Mouse (Mus musculus): Measurements from ENCODE around the gene Elmo1. TPM values are rescaled to one million over a fixed set of nuclear protein-coding genes. Genes with fewer than 3 reads are reported as not detected.

The Elmo1 gene
- total RNA-seq, 2 experiments from 2014 or later = 27.4 to 27.9 TPM

DNA sequence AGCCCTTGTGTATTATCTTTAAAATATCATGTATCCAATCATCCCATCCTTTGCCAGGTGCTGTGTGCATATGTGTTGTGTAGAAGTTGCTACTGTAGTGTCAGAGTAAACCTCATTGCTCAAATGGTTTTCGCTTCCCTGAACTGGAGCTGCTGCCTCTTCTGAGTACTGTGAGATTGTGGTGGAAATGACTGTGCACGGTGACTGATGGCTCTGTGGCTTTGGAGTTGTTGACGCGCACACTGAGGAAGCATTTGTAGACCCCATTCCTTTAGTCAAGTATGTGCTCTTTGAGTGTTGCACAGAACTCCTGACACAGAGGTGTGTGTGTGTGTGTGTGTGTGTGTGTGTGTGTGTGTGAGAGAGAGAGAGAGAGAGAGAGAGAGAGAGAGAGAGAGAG lies 166.2 kb downstream of the Elmo1 start:
- Histone ChIP-seq H3K4me3 (no peak overlapping the region), H3K27ac (no peak overlapping the region)
- DNase-seq (ENCODE audit: low spot score in 2 of 2) = no peak
- no peak for TF ChIP-seq CTCF (conservative IDR thresholded peaks at IDR 0.05)

DNA sequence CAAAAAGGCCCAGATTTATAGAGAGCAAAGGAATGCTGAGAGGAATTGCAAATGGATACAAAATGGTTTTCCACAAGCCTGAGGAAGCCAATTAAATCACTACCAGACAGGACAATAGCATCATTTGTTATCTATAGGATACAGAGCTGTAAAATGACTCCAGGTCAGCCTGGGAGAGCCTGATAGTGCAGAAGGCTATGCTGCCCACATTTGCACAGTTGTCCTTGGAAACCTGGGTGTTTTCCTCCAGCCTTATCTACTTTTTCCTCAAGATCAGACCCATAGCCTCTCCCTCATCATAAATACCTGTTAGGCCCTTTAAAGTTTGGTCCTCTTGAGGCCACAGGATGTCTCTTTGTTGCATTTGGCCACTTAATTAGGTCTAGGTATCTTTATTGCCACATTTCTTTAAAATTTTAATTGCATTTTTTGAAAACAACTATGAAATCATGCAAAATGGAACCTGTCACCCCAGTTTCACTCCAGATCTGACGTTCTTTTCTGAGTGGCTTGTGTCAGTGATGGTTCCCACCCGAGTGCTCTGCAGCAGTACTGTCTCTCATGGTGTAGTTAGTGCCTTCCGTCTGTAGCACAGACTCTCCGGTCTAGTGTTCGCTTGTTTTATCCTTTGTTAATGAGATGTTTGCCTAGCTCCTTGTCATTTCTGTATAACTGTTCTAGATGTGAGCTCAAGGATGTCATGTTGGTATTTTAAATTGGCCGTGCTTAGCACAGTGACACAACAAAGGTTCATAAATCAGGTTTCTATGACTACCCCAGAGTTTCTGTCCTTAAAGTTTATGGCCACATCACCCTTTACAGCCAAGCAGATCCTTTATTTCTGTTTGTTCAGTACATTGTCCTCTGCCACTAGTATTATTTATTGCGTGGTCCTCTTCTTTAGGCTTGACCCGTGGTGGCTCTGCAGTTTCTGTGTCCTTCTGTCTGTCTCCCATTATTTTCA lies 167.4 kb downstream of the Elmo1 start:
- H3K4me3 ChIP-seq = no peak overlapping the region
- no peak for TF ChIP-seq CTCF (conservative IDR thresholded peaks at IDR 0.05)
- no peak for DNase-seq (ENCODE audit: low spot score in 2 of 2)
- no peak overlapping the region for H3K27ac ChIP-seq

DNA sequence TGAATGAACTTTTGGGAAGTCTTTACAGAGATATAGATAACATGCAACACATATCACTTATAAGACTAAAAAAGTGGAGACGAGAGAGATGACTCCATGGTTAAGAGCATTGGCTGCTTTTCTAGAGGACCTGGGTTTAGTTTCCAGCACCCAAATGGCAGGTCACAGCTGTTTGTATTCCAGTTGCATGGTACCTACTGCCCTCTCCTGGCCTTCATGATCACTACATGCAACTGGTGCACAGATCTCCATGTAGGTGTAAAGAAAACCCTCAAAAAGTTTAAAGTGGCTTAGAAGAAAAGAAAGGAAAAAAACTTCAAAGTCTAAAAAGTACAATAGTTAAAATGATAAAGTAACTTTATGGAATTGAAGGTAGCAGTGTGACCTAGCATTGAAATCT lies 172.8 kb downstream of the Elmo1 start:
- DNase-seq (ENCODE audit: low spot score in 2 of 2) = no peak
- Histone ChIP-seq H3K27ac (no peak overlapping the region), H3K4me3 (no peak overlapping the region)
- peak; percentile 53 for TF ChIP-seq CTCF (conservative IDR thresholded peaks at IDR 0.05)

- peak in 1 of 2 experiments; percentile 23 for DNase-seq (ENCODE audit: low spot score in 2 of 2)
- no peak for TF ChIP-seq CTCF (conservative IDR thresholded peaks at IDR 0.05)
- Histone ChIP-seq H3K4me3 (no peak overlapping the region), H3K27ac (no peak overlapping the region)
Observed at GRCm38 (mm10) chr13:20270148-20270547, 179.8 kb downstream of the Elmo1 start.

DNA sequence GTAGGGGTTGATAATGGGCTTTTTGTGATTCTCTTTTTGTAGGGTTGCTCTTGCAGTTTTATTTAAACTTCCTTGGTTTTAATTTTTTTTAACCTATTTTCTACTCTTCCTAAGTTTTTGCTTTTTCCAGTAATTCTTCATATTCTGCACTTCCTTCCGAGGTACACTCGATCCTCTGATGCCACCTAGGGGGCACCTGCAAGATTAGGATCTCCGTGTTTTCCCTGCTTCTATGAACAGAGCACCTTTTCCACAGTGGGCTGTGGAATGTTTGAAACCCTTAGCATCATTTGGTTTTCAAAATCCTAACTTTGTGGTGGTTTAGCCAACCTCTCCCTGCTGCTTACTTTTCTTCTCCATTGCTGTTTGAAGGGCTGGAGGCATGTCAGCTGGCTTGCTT lies 181.4 kb downstream of the Elmo1 start:
- Histone ChIP-seq H3K27ac (no peak overlapping the region), H3K4me3 (no peak overlapping the region)
- DNase-seq (ENCODE audit: low spot score in 2 of 2) = peak in 1 of 2 experiments; percentile 37
- peak; percentile 80 for TF ChIP-seq CTCF (conservative IDR thresholded peaks at IDR 0.05)

GRCm38 (mm10) chr13:20272562-20272961 lies 182.2 kb downstream of the Elmo1 start:
- TF ChIP-seq CTCF (conservative IDR thresholded peaks at IDR 0.05) = peak; percentile 81
- Histone ChIP-seq H3K27ac (no peak overlapping the region), H3K4me3 (no peak overlapping the region)
- no peak for DNase-seq (ENCODE audit: low spot score in 2 of 2)

GRCm38 (mm10) chr13:20279889-20280288 lies 189.5 kb downstream of the Elmo1 start:
- TF ChIP-seq CTCF (conservative IDR thresholded peaks at IDR 0.05) = no peak
- no peak overlapping the region for H3K27ac ChIP-seq
- no peak for DNase-seq (ENCODE audit: low spot score in 2 of 2)
- no peak overlapping the region for H3K4me3 ChIP-seq

- no peak overlapping the region for H3K27ac ChIP-seq
- no peak for TF ChIP-seq CTCF (conservative IDR thresholded peaks at IDR 0.05)
- DNase-seq (ENCODE audit: low spot score in 2 of 2) = no peak
- no peak overlapping the region for H3K4me3 ChIP-seq
Observed at GRCm38 (mm10) chr13:20283891-20284290, 193.5 kb downstream of the Elmo1 start.

- DNase-seq (ENCODE audit: low spot score in 2 of 2) = no peak
- Histone ChIP-seq H3K4me3 (no peak overlapping the region), H3K27ac (no peak overlapping the region)
- no peak for TF ChIP-seq CTCF (conservative IDR thresholded peaks at IDR 0.05)
Observed at GRCm38 (mm10) chr13:20286680-20287079, 196.3 kb downstream of the Elmo1 start.

DNA sequence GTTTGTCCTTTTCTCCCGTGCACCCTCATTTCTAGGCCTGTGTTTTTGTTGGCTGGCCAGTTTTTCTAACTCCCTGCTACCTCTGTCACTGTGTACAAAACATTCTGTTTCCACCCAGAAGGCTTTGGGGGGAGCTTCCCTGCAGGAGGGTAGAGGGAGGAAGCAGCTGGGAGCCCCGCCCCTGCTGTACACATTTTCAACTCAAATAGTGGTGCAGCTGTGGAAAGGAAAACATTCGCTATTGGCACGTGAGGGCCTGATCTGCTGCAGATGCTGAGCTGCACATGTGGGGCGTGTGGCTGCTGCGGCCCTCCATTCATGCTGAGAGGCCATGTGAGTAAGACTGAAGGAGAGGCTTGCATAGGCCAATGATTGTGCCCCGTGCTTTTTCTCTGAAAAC lies 198.0 kb downstream of the Elmo1 start:
- no peak overlapping the region for H3K4me3 ChIP-seq
- peak in 1 of 2 experiments; percentile 13 for DNase-seq (ENCODE audit: low spot score in 2 of 2)
- TF ChIP-seq CTCF (conservative IDR thresholded peaks at IDR 0.05) = no peak
- 0 out of 2 replicates have a peak overlapping the region, but pooled peaks have one; percentile 9 for H3K27ac ChIP-seq

- Histone ChIP-seq H3K4me3 (no peak overlapping the region), H3K27ac (no peak overlapping the region)
- TF ChIP-seq CTCF (conservative IDR thresholded peaks at IDR 0.05) = no peak
- no peak for DNase-seq (ENCODE audit: low spot score in 2 of 2)
Observed at GRCm38 (mm10) chr13:20290412-20290811, 200.0 kb downstream of the Elmo1 start.

DNA sequence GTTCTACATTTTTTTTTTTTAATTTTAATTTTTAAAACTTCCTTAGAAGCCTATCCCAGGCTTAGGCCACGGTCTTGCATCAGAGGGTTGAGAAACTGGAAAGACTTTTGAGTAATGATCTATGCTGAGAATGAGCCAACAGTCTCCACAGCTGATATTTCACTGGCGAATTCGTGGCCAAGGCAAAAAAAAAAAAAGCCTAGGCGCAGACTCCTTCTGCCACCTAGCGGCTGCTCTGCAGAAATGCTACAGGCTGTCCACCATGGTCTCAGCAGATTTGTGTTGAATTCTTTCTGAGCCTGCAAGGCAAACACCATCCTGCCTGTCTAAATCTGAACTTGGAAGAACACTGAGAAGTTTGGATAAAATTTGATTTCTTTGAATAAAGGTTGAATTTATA lies 202.0 kb downstream of the Elmo1 start:
- H3K4me3 ChIP-seq = no peak overlapping the region
- H3K27ac ChIP-seq = no peak overlapping the region
- DNase-seq (ENCODE audit: low spot score in 2 of 2) = peak; percentile 32 to 56
- peak; percentile 97 for TF ChIP-seq CTCF (conservative IDR thresholded peaks at IDR 0.05)

DNA sequence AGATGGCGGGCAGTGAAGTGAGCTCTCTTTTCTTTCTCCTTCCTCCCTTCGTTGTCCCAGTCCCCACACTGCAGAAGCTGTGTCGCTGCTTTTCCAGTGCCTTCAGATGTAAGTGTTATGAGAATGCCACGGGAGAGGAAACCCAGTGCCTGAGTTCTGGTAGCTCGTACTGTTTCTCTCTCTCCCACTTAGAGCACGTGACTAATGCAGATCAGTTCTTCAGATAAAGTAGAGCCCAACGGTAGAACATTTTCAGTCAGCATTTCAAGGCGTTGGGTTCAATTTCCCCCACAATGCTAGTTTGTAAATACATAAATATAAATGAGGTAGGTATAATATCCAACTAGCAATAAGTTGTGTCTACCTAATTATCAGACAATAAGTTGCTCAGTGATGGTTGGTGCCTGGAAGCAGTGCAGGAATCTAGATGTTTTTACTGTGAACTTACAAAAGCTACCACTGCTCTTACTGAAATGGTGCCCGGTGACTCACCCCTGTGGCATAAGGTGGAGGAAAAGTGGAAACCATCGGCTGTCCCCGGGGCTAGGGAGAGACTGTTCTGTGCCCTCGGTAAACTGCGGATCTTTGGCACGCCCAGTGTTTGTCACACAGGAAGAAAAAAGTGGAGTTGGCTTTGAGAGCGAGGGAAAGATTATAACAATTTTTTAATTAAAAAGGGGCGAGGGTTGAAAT lies 205.0 kb downstream of the Elmo1 start:
- no peak overlapping the region for H3K4me3 ChIP-seq
- DNase-seq (ENCODE audit: low spot score in 2 of 2) = no peak
- TF ChIP-seq CTCF (conservative IDR thresholded peaks at IDR 0.05) = no peak
- no peak overlapping the region for H3K27ac ChIP-seq
